Mouse (Mus musculus) CH12.LX (cell line): Measurements from ENCODE around the gene Tbc1d23.

Experiments used
- CHD2 ChIP-seq: IDR thresholded peaks from 2 replicates; pipeline ENCODE4 v1.6.1; 2011; ENCODE audit warnings: low read length, improper control_type of control experiment
- CTCF ChIP-seq, 2 experiments: IDR thresholded peaks in 1 of 2; conservative IDR thresholded peaks in 1 of 2; 2 replicates each; pipeline ENCODE4 v1.5.1; 2011 to 2012; ENCODE audit warnings: low read depth in 2 of 2, low read length in 2 of 2, improper control_type of control experiment in 1 of 2, inconsistent platforms in 1 of 2, mild to moderate bottlenecking in 1 of 2, moderate library complexity in 1 of 2
- ELF1 ChIP-seq: IDR thresholded peaks from 2 replicates; pipeline ENCODE4 v1.6.1; 2014; ENCODE audit warnings: low read depth, mild to moderate bottlenecking, inconsistent platforms, low read length, improper control_type of control experiment
- MAX ChIP-seq: IDR thresholded peaks from 2 replicates; pipeline ENCODE4 v1.6.1; 2011; ENCODE audit warnings: low read length, improper control_type of control experiment
- MYC ChIP-seq: IDR thresholded peaks from 2 replicates; pipeline ENCODE4 v1.6.1; 2011; ENCODE audit warnings: low read depth, mild to moderate bottlenecking, improper control_type of control experiment, low read length
- POLR2A ChIP-seq: IDR thresholded peaks from 2 replicates; pipeline ENCODE4 v1.6.1; 2011; ENCODE audit warnings: low read depth, mild to moderate bottlenecking, improper control_type of control experiment, low read length
- RCOR1 ChIP-seq: conservative IDR thresholded peaks from 2 replicates; pipeline ENCODE4 v1.6.1; 2012; ENCODE audit warnings: low read depth, mild to moderate bottlenecking, inconsistent platforms, low read length, improper control_type of control experiment
- SIN3A ChIP-seq: IDR thresholded peaks from 2 replicates; pipeline ENCODE4 v1.6.1; 2012; ENCODE audit warnings: low read length, improper control_type of control experiment, inconsistent platforms
- USF1 ChIP-seq: IDR thresholded peaks from 2 replicates; pipeline ENCODE4 v1.6.1; 2014; ENCODE audit warnings: low read depth, mild to moderate bottlenecking, inconsistent platforms, low read length, improper control_type of control experiment
- ZMIZ1 ChIP-seq: IDR thresholded peaks from 2 replicates; pipeline ENCODE4 v1.6.1; 2012; ENCODE audit warnings: low read depth, mild to moderate bottlenecking, inconsistent platforms, low read length, improper control_type of control experiment

DNA sequence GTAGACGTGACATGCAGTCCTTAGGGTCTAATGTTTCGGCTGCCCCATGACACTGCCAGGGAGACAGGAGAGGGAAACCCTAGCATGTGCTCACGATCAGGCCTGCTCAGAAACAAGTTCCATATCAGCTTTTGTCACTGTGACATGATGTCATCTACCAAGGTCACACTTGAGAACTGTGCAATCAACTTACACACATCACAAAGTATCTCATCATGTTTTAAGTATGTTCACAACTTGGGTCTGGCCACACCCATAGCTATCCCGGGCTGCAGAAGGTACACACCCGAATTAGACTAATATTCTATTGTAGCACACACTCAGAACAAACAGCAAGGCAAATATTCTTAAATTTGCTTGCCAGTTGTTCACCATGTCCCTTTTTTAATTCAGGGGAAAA, 49.3 kb downstream of the Tbc1d23 start:
- TF ChIP-seq CTCF (conservative IDR thresholded peaks at IDR 0.05 in 1 of 2, IDR thresholded peaks at IDR 0.05 in 1 of 2; ENCODE audit: low read depth in 2 of 2, low read length in 2 of 2) (no peak), ZMIZ1 (no peak), MAX (no peak), MYC (no peak), POLR2A (no peak), USF1 (no peak), ELF1 (no peak), CHD2 (no peak), SIN3A (no peak), RCOR1 (no peak)
